Mouse (Mus musculus): ENCODE measurements around the gene Smad3.

DNA sequence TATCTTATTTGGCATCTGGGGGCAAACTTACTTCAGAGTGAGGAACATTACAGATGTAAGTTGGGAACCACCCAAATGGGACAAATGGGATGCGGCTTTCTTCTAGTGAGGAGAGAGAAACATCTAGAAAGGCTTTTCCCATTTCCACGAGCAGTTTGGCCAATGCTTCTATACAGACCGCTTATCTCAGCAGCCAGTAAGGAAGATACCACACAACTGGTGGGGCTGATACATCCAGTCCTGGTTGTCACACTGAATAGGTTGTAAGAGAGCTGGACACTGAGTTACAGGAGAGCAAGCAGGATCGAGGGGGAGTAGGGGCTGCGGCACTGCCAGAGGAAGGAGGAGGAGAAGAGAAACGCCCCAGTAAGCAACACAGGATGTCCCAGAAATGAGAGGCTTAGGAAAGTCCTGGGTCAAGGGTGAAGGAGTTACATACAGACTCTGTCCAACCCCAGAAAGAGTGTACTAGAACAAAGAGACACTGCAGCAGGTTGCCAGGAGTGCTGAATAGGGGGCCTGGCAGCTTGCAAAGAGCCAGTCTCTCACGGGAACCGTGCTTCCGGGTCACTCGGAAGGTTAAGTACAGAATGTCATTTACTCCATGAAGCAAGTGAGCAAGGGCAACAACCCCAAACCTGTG lies 61.2 kb downstream of the Smad3 start:
- TF ChIP-seq CTCF (IDR thresholded peaks at IDR 0.05; ENCODE audit: extremely low read depth, insufficient read depth, insufficient read length, insufficient replicate concordance) (no peak), POLR2A (IDR thresholded peaks at IDR 0.05; ENCODE audit: low read depth, low read length) (no peak)

Data from spleen, adult 2 months (tissue).